Mouse (Mus musculus) heart, embryonic 15.5 days (tissue): Measurements from ENCODE around the gene Olfr586. TPM values are rescaled to one million over a fixed set of nuclear protein-coding genes. Genes with fewer than 3 reads are reported as not detected.

Experiments used
- ATAC-seq: fragments of 200-750 bp; cut with Nextera tagmentation; replicated peaks from 2 replicates; pipeline ENCODE4 v1.8.0; 2017; ENCODE audit warnings: low read depth, moderate TSS enrichment; ENCODE audit not compliant: insufficient number of reproducible peaks, insufficient read depth, low FRiP score
- H3K27ac ChIP-seq: fragments of 300-500 bp; sonication (generic); 2 replicates; pipeline ENCODE4 v1.5.1; 2015; ENCODE audit warnings: mild to moderate bottlenecking, inconsistent platforms
- H3K27me3 ChIP-seq: fragments of 300-500 bp; sonication (generic); 2 replicates; pipeline ENCODE4 v1.6.1; 2015; ENCODE audit warnings: inconsistent platforms
- H3K36me3 ChIP-seq: fragments of 300-500 bp; sonication (generic); 2 replicates; pipeline ENCODE4 v1.6.1; 2015; ENCODE audit warnings: mild to moderate bottlenecking, inconsistent platforms
- H3K4me1 ChIP-seq: fragments of 300-500 bp; sonication (generic); replicated peaks from 2 replicates; pipeline ENCODE4 v1.6.1; 2015; ENCODE audit warnings: inconsistent platforms
- H3K4me2 ChIP-seq: fragments of 300-500 bp; sonication (generic); 2 replicates; pipeline ENCODE4 v1.6.1; 2015; ENCODE audit warnings: inconsistent platforms, mild to moderate bottlenecking, moderate library complexity
- H3K4me3 ChIP-seq: fragments of 300-500 bp; sonication (generic); 2 replicates; pipeline ENCODE4 v1.5.1; 2015; ENCODE audit warnings: mild to moderate bottlenecking, inconsistent platforms
- H3K9ac ChIP-seq: fragments of 300-500 bp; sonication (generic); 2 replicates; pipeline ENCODE4 v1.6.1; 2015; ENCODE audit warnings: mild to moderate bottlenecking, inconsistent platforms
- H3K9me3 ChIP-seq: fragments of 300-500 bp; sonication (generic); replicated peaks from 2 replicates; pipeline ENCODE4 v1.6.1; 2016; ENCODE audit warnings: inconsistent platforms
- WGBS: fragments of 180-500 bp; shearing (Covaris S2); methylation state at CpG from one replicate; pipeline ENCODE4 v1.1.7; 2015; ENCODE audit warnings: mixed read lengths; 5-methylcytosine and 5-hydroxymethylcytosine counted together
- polyA plus RNA-seq: library from polyadenylated mRNA; unstranded; fragments of >200 nt; fragmentation: Nextera tagmentation; extraction: Ambion mirVana; gene quantifications from 2 replicates; pipeline ENCODE4 v1.2.1, GENCODE M21; 2015

Olfr586 gene
- polyA plus RNA-seq, result not detected in 2 replicates

GRCm38 (mm10) chr7:103125538-103125937 is at the start of gene Olfr586:
TSS of gene Olfr586 (minus strand) at chr7:103125638.
- Histone ChIP-seq H3K27me3 (no peaks in the 10 kb centered on the region), H3K27ac (no peak within 1 kb of the TSS), H3K4me3 (no peak within 1 kb of the TSS), H3K9ac (no peak within 1 kb of the TSS), H3K36me3 (no peaks in the 10 kb centered on the region), H3K4me2 (no peak within 1 kb of the TSS), H3K9me3 (no peaks in the 10 kb centered on the region), H3K4me1 (no peaks in the 10 kb centered on the region)
- no peak for ATAC-seq
- WGBS, result 90% methylated on average over 3 of the region's 3 CpGs

GRCm38 (mm10) chr7:103169697-103170096 is 44.3 kb upstream of the Olfr586 start:
- Histone ChIP-seq H3K4me2 (no peak overlapping the region), H3K36me3 (no peaks in the 10 kb centered on the region), H3K27me3 (no peaks in the 10 kb centered on the region), H3K27ac (no peak overlapping the region), H3K4me1 (no peaks in the 10 kb centered on the region), H3K9me3 (no peaks in the 10 kb centered on the region), H3K9ac (no peak overlapping the region), H3K4me3 (no peak overlapping the region)
- ATAC-seq, result no peak
- 68% methylated on average over 5 of the region's 5 CpGs for WGBS

- no peak for ATAC-seq
- H3K4me1 ChIP-seq, result no peaks in the 10 kb centered on the region
- no peaks in the 10 kb centered on the region for H3K9me3 ChIP-seq
- 59% methylated on average over 2 of the region's 2 CpGs for WGBS
- no peaks in the 10 kb centered on the region for H3K36me3 ChIP-seq
- no peak within 1 kb of the TSS for H3K9ac ChIP-seq
- H3K27me3 ChIP-seq, result no peaks in the 10 kb centered on the region
- no peak within 1 kb of the TSS for H3K4me2 ChIP-seq
- H3K4me3 ChIP-seq, result no peak within 1 kb of the TSS
- H3K27ac ChIP-seq, result no peak within 1 kb of the TSS
These were observed 30.8 kb upstream of the Olfr586 start, which contains the start of gene Olfr589 for GRCm38 (mm10) chr7:103156256-103156655. TSS of gene Olfr589 (minus strand) at chr7:103156356.

- Histone ChIP-seq H3K36me3 (no peaks in the 10 kb centered on the region), H3K27ac (no peak within 1 kb of the TSS), H3K4me1 (no peaks in the 10 kb centered on the region), H3K27me3 (no peaks in the 10 kb centered on the region), H3K9ac (no peak within 1 kb of the TSS), H3K9me3 (no peaks in the 10 kb centered on the region), H3K4me3 (no peak within 1 kb of the TSS), H3K4me2 (no peak within 1 kb of the TSS)
- WGBS, result 74% methylated on average over 1 of the region's 1 CpGs
- ATAC-seq, result no peak
These were observed 15.1 kb upstream of the Olfr586 start, which contains the start of gene Olfr588-ps1 for GRCm38 (mm10) chr7:103140579-103140978. TSS of gene Olfr588-ps1 (plus strand) at chr7:103140879.

DNA sequence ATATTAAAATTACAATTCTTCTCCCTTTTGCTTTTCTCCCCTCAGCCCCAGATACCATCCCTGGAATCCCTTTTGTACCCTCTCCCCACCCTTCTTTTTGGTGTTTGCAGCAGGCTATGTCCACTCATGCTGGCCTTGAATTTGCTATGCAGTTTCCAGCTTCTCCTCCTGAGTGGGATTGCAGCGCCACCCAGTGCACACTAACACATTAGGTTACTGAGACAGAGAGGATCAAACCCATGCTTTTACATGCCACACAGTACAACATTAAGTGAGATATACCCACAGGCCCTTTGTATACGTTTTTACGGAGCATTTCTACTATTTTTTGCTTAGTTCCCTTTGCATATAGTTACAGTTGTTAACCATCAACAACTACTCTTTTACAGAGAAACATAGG is 6.0 kb downstream of the Olfr586 start:
- no peak overlapping the region for H3K4me3 ChIP-seq
- H3K9me3 ChIP-seq, result no peaks in the 10 kb centered on the region
- H3K4me1 ChIP-seq, result no peaks in the 10 kb centered on the region
- H3K9ac ChIP-seq, result no peak overlapping the region
- no peak overlapping the region for H3K27ac ChIP-seq
- 46% methylated on average over 3 of the region's 3 CpGs for WGBS
- H3K36me3 ChIP-seq, result no peaks in the 10 kb centered on the region
- ATAC-seq, result no peak
- H3K4me2 ChIP-seq, result no peak overlapping the region
- no peaks in the 10 kb centered on the region for H3K27me3 ChIP-seq

GRCm38 (mm10) chr7:103097420-103097819 is 28.0 kb downstream of the Olfr586 start, which contains the start of gene Olfr585:
TSS of gene Olfr585 (plus strand) at chr7:103097720.
- H3K27ac ChIP-seq, result no peak within 1 kb of the TSS
- no peaks in the 10 kb centered on the region for H3K9me3 ChIP-seq
- no peak within 1 kb of the TSS for H3K4me3 ChIP-seq
- no peaks in the 10 kb centered on the region for H3K4me1 ChIP-seq
- H3K36me3 ChIP-seq, result no peaks in the 10 kb centered on the region
- WGBS, result 75% methylated on average over 1 of the region's 1 CpGs
- no peak within 1 kb of the TSS for H3K9ac ChIP-seq
- ATAC-seq, result no peak
- no peak within 1 kb of the TSS for H3K4me2 ChIP-seq
- H3K27me3 ChIP-seq, result no peaks in the 10 kb centered on the region

DNA sequence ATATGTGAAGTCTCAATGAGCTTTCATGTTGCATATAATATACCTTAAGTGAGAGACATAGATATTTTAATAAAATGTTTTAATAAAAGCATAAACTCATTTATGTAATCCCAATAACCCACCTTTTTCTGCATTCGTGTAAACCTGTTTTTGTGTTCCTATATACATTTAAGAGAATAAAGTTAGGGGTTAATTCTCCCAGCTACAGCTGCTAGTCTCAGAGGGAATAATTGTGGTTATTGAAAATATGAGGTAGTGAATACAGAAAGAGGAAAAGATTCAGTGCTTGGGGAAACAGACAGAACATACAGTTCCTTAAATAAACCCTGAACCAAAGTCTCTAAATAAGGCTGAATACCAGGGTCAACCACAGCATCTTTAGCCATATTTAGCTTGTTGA is 43.9 kb downstream of the Olfr586 start, which contains the start of gene Olfr584:
Olfr584 (plus strand) TSS at position 301 of the 400 bp plus-strand sequence.
- H3K4me2 ChIP-seq, result no peak within 1 kb of the TSS
- no peak within 1 kb of the TSS for H3K4me3 ChIP-seq
- no peaks in the 10 kb centered on the region for H3K36me3 ChIP-seq
- 71% methylated on average over 1 of the region's 1 CpGs for WGBS
- H3K27ac ChIP-seq, result no peak within 1 kb of the TSS
- no peaks in the 10 kb centered on the region for H3K4me1 ChIP-seq
- H3K27me3 ChIP-seq, result no peaks in the 10 kb centered on the region
- H3K9ac ChIP-seq, result no peak within 1 kb of the TSS
- H3K9me3 ChIP-seq, result no peaks in the 10 kb centered on the region
- no peak for ATAC-seq

Other genes starting within 250 kb of the Olfr586 start
- gene Olfr568, start 248.5 kb downstream of the Olfr586 start, polyA plus RNA-seq, result not detected in 2 replicates
- gene Olfr569, start 234.8 kb downstream of the Olfr586 start, polyA plus RNA-seq, result not detected in 2 replicates
- gene Olfr570, start 231.1 kb downstream of the Olfr586 start, polyA plus RNA-seq, result not detected in 2 replicates
- not detected in 2 replicates for gene Olfr571, start 208.1 kb downstream of the Olfr586 start, polyA plus RNA-seq
- gene Olfr572, start 201.2 kb downstream of the Olfr586 start, polyA plus RNA-seq, result not detected in 2 replicates
- gene Olfr573-ps1, start 183.1 kb downstream of the Olfr586 start, polyA plus RNA-seq, result not detected in 2 replicates
- not detected in 2 replicates for gene Olfr574, start 177.2 kb downstream of the Olfr586 start, polyA plus RNA-seq
- gene Olfr575, start 166.9 kb downstream of the Olfr586 start, polyA plus RNA-seq, result not detected in 2 replicates
- gene Olfr576, start 163.0 kb downstream of the Olfr586 start, polyA plus RNA-seq, result not detected in 2 replicates
- gene Olfr577, start 149.7 kb downstream of the Olfr586 start, polyA plus RNA-seq, result not detected in 2 replicates
- not detected in 2 replicates for gene Olfr578, start 136.3 kb downstream of the Olfr586 start, polyA plus RNA-seq
- gene Olfr582, start 87.6 kb downstream of the Olfr586 start, polyA plus RNA-seq, result not detected in 2 replicates
- gene Olfr583, start 74.3 kb downstream of the Olfr586 start, polyA plus RNA-seq, result not detected in 2 replicates
- gene Olfr584, start 43.8 kb downstream of the Olfr586 start, polyA plus RNA-seq, result not detected in 2 replicates
- gene Olfr585, start 27.9 kb downstream of the Olfr586 start, polyA plus RNA-seq, result not detected in 2 replicates
- not detected in 2 replicates for gene Olfr588-ps1, start 15.2 kb upstream of the Olfr586 start, polyA plus RNA-seq
- gene Olfr589, start 30.7 kb upstream of the Olfr586 start, polyA plus RNA-seq, result not detected in 2 replicates
- not detected in 2 replicates for gene Olfr591, start 52.7 kb upstream of the Olfr586 start, polyA plus RNA-seq
- not detected in 2 replicates for gene Olfr592, start 59.2 kb upstream of the Olfr586 start, polyA plus RNA-seq
- gene Olfr593, start 86.2 kb upstream of the Olfr586 start, polyA plus RNA-seq, result not detected in 2 replicates
- gene Olfr594, start 91.4 kb upstream of the Olfr586 start, polyA plus RNA-seq, result not detected in 2 replicates
- not detected in 2 replicates for gene Usp17ld, start 126.9 kb upstream of the Olfr586 start, polyA plus RNA-seq
- gene Olfr596, start 180.0 kb upstream of the Olfr586 start, polyA plus RNA-seq, result not detected in 2 replicates
- not detected in 2 replicates for gene Olfr597, start 190.7 kb upstream of the Olfr586 start, polyA plus RNA-seq
- gene Olfr598, start 197.9 kb upstream of the Olfr586 start, polyA plus RNA-seq, result not detected in 2 replicates
- gene Olfr599, start 210.3 kb upstream of the Olfr586 start, polyA plus RNA-seq, result not detected in 2 replicates
- gene Olfr600, start 224.0 kb upstream of the Olfr586 start, polyA plus RNA-seq, result not detected in 2 replicates
- not detected in 2 replicates for gene Olfr601, start 237.0 kb upstream of the Olfr586 start, polyA plus RNA-seq